Mouse (Mus musculus) G1E-ER4 (cell line): Measurements from ENCODE around the gene Cbx8. TPM values are rescaled to one million over a fixed set of nuclear protein-coding genes. Genes with fewer than 3 reads are reported as not detected.

ENCODE experiments used
- GATA1 ChIP-seq: IDR thresholded peaks from one replicate; pipeline ENCODE4 v1.8.0; 2012; ENCODE audit warnings: low read length, inconsistent platforms
- polyA plus RNA-seq: library from polyadenylated mRNA; stranded (reverse); fragments of >175 nt; gene quantifications from 2 replicates; pipeline ENCODE4 v1.2.3, GENCODE M21; 2012

Gene Cbx8
- polyA plus RNA-seq, 1 experiment, result not detected

DNA sequence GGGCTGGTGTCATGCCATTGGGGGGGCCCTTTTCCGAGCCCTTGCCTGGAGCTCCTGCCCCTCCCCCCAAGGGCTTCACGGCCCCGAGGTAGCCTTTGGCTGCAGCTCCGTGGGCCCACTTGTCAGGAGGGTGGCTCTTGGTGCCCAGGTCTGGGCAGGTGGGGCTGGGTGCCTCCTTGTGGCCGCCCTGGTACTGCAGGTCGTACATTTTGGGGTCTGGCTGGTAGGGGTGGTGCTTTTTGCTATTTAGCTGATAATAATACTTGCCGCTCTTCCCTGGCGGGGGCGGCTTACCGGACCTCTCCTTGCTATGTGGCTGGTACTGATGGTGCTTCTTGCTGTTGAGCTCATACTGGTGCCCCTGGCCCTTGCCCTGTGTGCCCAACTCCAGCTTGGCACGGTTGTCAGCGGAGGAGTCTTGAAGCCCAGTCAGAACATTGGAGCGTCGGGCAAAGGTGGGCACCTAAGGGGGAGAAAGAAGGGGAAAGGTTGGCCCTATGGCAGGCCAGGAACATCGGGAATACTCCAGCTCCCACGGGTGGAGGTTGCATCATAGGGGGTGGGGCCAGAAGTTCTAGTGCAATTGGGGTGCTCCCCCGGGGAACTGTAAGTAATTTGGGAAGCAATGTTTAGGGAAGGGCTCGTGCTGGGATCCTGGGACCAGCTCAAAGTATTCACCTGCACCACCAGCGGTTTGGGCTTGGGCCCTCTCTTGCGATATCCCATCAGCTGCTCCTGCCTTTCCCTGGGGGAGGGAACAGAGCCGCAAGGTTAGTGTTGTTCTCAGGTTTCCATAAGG lies 41.3 kb upstream of the Cbx8 start:
- no peak for TF ChIP-seq GATA1

DNA sequence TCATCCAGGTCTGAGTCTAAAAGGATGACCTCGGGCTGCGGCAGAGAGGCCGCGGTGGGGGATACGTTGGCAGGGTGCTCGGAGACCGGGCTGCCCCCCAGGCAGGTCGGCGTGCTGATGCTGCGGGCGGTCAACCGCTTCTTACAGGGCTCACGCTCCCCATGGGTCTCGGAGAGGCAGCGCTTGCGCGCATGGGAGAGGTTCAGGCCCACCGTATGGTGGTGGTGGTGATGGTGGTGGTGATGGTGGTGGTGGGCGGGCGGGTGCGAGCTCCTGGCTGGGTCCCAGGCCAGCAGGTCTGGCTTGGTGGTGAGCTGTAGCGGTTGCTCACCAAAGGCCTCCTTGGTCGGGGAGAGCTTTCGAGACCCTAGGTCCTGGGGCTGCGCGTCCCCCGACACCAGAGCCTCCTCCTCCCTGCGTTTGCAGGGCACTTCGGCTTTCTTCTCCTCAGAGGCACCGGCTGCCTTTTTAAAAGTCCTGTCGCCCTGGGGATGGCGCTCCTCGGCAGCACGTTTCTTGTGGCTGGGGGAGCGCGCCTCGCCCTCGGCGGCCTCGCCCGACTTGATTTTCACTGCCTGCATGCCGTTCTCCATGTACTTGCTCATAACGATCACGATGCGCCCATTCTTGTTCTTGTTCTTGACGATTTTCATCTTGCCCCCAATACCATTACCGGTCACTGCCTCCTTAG lies 40.5 kb upstream of the Cbx8 start:
- TF ChIP-seq GATA1, result no peak

DNA sequence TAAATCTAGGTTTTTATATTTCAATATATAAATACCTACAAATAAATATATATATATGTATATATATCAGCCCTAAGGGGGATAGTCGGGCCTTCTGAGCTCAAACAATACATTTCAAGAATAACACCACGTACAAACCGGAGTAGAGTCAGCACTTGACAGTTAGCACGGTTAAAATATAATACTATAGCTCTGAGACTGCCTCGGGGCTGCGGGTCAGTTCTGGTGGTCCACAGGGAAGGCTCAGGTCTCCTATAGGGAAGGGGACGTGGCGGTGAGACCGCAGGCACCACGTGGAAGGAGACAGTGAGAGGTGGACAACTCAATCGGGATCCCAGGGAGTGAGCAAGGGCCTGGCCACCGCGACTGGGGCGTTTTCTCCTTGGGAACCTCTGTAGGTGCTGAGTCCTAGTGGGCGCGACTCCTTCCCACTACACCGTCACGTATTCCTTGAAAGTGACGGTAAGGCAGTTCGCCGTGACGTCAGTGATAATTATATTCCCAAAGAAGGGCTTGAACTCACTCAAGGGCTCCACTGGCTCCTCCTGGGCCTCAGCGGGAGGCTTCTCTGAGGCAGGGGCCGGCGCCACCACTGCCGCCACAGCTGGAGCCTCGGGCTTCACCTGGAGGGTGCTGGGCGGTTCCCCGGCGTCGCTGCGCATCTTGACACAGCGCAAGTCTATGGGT lies 39.8 kb upstream of the Cbx8 start:
- no peak for TF ChIP-seq GATA1

DNA sequence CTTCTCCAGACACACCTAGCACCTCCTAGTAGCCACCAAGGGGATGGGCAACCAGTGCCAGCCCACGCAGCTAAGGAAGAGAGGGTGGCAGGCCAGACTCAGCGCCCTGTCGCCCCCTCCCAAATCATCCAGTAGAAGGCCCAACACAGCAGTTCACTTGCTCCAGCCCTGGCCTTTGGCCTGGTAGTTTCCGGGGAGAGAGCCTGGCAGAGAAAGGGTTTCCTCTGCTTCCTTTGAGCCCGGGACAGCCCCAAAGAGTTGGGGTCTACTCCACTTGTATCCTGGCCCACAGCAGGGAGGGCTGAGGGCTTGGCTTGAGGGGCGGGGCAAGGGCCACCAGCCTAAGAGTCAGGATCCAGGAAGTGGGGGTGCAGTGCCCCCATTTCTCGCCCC lies 38.7 kb upstream of the Cbx8 start:
- no peak for TF ChIP-seq GATA1

DNA sequence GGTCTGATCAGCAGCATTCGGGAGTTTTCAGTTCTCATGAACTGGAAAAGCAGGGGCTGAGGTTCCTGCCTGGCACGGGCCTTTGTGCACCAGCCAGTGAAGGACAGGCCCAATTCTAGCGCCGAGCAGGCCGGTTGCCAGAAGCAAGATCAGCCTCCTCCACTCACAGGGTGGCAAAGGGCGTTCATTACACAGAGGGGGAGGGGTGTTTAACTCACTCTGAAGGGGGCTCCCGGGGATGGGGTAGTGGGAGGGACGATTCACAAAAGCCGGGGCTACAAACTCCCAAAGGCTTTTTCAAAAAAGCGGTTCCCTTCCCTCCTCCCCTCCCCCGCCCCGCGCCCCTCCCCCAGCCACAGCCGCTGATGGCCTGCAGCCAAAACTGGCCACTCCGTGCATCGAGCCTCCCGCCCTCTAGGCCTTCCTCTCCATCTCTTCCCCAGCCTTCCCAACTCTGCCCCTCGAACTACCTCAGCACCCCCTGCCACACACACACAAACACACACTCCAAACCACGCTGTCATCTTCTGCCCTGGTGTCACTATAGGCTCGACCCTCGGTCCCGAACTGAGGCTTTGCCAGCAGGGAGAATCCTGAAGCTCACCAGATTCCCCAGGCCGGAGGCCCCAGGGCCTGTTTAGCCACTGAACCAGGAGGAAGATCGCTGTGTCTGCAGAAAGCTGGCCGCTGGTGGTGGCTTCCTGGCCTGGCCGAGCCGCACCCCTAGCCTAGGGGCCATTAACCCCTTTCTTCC lies 38.1 kb upstream of the Cbx8 start:
- no peak for TF ChIP-seq GATA1

DNA sequence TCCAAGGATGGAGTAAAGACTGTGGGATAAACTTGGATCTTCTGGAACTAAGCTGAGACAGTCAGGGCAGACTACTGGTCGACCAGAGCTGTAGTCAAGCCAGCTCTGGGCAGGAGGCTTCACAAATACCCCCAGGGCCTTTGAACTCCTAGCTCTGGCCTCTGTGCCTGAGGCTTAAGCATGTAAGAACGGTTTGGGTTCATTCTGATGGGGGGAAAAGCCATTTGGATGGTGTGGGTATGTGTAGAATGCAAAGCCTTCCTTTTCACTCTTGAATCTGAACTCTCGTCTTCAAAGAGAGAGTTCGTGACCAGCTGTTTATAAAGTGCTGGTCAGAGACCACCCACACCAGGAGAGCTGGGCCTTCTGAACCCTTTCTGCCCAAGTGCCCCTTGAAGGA lies 37.0 kb upstream of the Cbx8 start:
- TF ChIP-seq GATA1, result no peak

DNA sequence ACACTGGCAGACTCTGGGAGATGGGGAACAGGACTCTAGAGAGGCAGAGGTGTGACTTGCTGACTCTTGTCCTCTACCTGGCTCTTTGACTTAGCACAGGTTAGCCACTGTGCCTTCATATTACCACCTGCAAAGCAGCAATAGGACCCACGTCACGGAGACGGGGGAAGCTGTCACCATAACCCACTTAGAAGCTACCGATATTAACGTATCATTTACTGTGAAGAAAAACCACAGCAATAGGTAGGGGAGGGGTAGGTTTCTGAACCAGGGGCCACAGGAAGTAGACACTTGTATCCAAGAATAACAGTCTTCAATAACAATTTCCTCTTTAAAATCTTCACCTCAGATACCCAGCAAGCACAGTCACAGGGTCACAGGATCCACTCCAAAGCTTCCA lies 35.0 kb upstream of the Cbx8 start:
- no peak for TF ChIP-seq GATA1

DNA sequence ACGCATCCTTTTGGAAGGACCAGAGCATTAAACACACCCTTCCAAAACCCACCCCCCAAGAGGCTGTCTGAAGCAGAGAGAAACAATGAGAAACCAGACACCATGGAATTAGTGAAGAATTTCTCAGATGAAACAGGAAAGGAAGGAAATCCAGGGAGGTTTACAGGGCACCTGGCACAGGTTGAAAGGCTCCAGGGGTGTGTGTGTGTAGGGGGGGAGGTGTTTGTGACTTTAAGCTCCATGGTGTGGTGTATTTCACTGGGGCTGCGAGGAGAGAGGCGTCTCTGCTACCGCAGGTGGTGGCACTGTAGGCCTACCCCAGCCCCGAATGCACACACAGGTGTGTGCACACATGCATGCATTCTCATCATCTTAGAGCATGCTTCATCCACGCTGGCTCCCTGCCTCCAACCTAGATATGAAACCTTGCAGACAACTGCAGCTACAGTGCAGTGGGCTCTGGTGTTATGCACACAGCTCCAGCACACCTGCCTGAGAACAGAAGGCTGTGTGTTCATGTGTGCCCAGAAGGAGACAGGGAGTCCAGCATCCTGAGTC lies 33.2 kb upstream of the Cbx8 start:
- TF ChIP-seq GATA1, result no peak

DNA sequence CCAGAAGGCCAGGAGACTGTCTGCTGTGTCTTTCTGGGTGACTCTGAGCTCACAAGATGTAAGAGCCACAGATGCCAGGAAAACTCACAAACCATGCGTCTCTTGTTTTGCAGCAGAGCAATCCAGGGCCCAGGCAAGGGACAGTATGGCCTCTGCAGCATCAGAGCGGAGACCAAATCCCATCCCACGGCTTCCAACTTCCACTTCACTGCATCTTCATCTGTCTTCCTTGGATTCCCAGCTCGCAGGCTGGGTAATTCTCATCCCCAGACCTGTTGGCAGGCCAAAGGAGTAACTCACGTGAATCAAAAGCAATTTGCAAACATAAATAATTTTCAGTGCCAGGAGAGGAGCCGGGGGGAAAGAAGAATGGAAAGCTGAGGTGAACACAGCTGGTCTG lies 32.2 kb upstream of the Cbx8 start:
- TF ChIP-seq GATA1, result no peak

DNA sequence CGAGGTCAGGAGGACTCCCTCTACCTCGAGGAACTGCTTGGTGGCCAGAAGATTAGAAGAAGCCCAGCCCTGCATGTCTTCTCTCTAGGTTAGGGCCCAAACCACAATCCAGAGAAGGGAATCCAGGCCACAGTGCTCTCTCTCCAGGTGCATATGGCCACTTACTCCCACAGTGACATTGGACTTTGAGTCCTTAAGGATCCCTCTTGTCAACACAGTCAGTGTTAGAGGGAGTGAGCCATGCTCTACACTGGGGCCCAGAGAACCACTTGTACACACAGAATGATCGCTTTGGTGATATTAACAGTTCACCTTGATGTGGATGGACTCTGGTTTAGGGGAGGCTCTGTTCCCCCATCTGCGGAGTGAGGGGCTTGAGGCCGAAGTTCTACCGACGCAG lies 31.5 kb upstream of the Cbx8 start:
- no peak for TF ChIP-seq GATA1

DNA sequence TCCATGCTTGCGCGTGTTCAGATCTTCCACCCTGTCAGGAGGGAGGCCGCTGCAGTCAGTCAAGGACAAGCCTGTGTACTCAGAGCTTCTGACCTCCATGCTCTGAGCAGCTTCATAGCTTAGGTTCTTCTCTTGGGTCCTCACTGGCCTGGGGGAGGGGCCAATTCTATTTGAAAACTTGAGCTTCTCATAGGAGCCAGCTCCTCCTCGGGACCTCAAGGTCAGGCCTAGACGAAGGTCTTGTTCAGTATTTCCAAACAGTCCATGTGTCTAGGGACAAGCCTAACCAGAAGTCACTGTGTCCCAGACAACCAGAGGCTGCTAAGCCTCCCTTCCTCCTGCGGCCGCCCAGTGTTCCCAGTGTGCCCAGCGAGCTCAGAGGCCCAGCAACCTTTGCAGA lies 26.1 kb upstream of the Cbx8 start:
- no peak for TF ChIP-seq GATA1

DNA sequence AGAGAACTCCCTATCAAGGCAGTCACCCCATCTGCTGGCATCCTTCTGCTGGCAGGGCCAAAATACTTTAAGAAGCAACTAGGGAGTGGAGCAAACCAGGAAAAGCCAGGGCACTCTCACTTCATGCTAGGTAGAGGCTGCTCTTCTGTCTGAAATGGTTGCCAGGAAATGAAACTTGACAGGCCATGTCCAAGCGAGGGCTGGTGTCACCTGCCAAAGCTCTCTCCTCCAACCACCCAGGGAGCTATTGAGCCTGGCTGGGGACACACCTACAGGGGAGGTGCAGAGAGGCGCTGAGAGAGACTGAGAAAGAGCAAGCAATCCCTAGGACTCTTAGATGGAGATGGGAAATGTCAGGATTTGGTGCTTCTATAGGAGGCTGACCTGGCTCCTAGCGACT lies 18.5 kb upstream of the Cbx8 start:
- TF ChIP-seq GATA1, result no peak

DNA sequence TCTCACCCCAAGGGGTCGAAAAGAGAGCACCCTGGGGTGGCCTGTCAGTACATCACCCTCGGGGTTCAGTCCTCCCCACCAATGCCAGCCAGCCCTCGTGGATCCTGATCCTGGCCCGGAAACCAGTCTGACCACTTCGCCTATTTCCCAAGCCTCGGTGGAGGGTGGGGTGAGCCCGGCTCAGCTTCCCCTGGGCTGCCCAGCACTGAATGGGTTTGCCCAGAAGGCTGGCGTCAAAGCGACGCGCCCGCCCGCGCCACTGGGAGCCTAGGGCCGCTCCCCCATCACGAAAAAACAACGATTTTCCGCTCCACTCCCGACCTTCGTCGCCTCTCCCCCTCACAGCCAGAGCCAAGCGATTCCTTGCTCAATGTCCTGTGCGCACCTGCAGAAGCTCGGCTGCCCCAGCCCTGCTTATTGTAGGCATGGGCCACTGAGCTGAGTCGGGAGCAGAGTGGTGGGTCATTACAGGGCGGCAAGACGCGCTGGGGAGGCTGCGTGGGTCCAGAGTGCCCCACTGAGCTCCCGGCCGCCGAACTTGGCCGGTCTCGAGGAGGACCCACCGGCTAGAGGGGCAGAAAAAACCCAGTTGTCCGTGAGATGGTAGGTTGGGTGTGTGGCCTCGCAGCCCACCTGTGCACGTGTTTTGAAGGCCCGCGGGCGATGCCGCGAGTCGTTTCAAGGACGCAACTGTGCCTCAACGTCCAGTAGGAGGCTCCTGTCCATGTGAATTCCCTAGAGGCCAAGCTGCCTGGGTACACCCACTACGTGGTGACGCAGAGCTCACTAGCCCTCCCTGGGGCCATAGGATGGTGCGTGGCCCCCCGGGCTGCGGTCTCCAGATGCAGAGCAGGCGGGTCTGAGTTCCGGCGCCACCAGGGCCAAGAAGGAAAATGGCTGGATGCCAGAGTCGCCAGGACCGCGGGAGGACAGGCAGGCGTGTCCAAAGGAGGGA lies 17.5 kb upstream of the Cbx8 start:
- TF ChIP-seq GATA1, result no peak

DNA sequence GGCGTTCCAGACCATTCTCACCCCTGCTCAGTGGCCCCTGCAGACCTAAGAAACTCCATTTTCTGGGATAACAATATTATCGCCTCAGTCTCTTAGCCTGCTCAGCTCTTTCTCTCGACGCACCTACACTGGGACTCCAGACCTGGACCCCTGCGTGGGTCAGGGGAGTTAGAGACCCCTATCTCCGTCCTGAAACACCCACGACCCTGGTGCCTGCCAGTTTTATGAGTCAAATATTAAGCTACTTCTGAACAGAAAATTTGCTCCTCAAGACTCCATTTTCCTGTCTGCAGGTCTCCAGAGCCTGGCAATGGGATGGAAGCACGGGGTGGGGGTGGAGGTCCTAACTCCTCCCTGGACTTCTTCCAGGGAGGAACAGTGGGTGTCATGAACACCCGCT lies 16.5 kb upstream of the Cbx8 start:
- TF ChIP-seq GATA1, result no peak
